Mouse (Mus musculus) granulocyte monocyte progenitor cell, adult 5-6 weeks (primary cell): Measurements from ENCODE around the gene Hjurp. TPM values are rescaled to one million over a fixed set of nuclear protein-coding genes. Genes with fewer than 3 reads are reported as not detected.

Experiments
- ATAC-seq: replicated peaks from 2 replicates; pipeline ENCODE4 v1.8.0; 2016; ENCODE audit warnings: mild to moderate bottlenecking, moderate TSS enrichment, inconsistent platforms; ENCODE audit not compliant: poor library complexity, severe bottlenecking
- total RNA-seq, 2 experiments: library from RNA; stranded (forward) in 1 of 2; stranded (reverse) in 1 of 2; fragments of 200-712, 200-1000 nt in 1 of 2; fragments of >200 nt in 1 of 2; fragmentation: Nextera tagmentation in 1 of 2; gene quantifications; 2 replicates each; pipeline ENCODE4 v1.2.3; 2014 to 2017

The Hjurp gene
- total RNA-seq, 2 experiments from 2014 or later, result 136 to 142 TPM

DNA sequence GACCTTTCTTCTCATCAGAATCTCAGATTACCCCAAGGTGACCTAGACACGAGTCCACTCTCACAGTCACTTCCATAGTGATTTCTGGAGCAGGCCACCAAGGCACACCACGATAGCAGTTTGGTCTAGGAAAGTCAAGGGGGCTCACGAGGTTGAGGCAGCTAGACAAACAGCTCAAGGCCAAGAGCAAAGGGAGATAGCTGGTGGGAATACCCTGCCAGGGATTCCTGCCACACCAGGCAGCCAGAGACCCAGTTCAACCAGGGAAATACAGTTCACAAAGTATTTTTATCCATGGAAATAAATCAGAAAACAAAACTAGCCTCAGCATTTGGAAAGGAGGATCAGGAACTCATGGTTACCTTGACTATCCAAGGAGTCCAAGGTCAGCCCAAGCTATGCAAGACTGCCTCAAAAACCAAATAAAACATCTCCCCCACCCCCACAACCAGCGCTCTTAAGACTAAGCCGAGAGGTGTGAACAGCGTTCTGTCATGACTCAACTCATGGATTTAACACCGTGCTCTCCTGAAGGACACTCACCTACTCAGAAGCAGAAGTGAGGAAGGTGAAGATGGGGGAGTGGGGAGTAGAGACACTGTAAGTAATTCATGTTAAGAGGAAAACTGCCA is 13.1 kb downstream of the Hjurp start:
- ATAC-seq, result no peak

DNA sequence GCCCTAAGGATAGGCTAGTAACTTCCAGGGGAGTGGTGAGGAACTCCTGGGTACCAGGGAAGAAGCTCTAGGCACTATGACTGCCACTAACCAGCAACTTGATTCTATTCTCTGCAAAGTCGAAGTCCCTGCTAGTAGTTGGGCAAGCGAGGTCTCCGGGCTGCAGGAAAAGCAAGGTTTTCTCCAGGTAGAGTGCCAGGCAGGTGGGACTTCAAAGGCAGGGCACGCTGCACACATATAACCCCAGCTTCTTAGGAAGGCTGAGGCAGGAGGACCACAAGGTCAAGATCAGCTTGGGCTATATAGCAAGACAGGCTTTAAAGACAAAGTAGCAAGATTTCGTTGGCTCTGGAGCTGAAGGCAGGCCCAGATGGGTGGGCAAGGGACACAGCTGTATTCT is 13.7 kb downstream of the Hjurp start:
- ATAC-seq, result no peak

DNA sequence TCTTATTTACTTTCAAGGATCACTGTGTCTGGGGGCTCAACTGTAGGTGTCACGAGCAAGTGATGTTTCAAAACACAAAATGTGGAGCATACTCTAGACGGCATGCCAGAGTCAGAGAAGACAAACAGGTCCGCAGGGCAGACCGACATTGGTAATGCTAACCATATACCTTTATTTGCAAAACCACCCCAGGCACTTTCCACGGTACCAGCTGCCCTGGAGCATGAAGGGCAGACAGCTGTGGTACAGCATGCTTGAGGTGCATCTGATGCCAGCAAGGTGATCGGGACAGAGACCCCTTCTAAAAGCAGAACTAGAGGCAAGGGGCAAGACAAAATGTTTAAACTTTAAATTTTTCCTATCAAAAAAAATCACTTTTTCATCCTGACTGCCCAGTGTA is 14.5 kb downstream of the Hjurp start:
- no peak for ATAC-seq

DNA sequence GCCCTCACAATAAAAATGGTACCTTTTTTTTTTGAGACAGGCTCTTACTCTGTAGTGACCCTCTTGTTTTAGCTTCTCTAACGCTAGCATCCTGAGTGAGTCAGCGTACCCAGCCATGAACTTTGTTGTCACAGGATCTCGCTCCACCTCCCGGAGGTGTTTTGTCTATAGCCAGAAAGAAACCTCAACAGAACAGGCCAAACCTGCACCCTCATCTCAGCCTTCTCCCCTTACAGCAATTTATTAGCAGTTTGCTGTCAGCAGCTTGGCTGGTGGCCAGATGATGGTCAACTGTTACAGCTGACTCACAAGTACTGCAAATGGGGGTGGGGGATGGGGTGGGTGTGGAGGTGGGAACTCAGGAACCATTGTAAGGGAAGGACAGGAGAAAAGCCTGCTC is 15.2 kb downstream of the Hjurp start:
- ATAC-seq, result no peak

DNA sequence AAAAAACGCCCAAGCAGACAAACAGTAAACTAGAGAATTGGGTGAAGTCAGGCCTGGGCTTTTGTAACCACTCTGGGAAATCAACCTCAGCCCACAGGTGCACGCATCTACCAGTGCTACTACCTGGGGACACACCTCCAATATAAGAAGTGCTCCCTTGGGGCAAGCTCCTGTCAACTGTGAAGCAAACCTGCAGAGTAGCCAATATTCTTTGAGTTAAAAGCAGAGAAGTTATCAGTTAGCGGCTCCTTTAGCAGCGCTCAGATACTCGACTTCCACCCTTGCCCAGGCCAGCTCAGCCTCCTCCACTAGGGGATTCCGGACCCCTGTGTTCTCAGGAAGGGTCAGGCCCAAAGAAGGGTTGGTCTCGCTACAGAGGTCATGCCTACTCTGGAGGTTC is 15.7 kb downstream of the Hjurp start:
- ATAC-seq, result no peak

DNA sequence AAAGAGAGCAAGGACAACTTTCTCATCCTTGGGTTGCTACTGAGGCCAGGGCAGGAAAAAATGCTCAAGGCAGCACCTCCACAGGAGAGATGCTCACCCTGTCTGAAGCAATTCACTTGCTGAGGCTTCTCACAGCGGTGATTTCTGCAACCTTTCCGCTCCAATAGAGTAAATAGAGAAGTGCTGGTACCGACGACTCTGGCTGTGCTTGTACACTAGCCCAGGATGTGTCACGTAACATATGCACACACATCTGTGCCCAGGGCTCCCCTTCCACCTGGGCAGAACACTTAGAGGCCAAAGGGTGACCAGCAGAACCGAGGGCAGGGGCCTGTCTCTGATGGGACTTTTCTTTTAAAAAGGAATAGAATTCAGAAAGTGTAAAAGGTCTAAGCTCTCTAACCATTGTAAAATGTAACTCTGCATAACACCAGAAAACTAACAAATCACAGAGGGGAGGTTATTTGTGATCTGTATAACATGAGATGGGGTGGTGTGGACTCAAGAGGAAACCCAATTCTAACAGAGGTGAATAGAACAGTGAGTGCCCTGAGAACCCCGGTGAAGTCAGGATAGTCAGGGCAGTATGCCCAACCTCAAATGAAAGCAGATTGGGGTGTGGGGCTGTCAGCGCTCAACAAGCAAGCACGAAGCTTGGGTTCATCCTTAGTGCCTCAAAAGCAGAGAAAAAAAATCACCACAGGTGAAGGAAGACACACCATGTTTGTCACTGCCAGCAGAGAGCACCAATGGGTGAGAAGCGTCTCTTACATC is 16.6 kb downstream of the Hjurp start:
- peak; percentile 34 for ATAC-seq

DNA sequence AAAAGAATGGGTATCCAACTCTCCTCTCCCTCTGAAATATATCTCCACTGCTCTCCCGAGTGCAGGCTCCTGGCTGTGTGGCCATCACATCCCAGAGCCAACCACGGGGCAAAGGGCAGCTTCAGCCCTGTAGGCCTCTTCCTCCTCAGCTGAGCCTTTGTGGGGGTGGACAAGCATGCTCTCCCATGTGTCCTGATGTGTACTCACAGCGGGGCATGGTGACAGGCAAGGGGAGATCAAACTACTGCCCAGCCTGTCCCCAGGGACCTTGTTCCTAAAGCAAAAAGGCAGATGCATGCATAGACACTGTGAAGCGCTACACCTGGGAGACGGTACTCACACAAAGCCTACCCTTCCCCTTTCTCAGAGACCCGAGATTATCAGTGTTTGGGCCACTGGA is 17.3 kb downstream of the Hjurp start:
- peak; percentile 1 for ATAC-seq

DNA sequence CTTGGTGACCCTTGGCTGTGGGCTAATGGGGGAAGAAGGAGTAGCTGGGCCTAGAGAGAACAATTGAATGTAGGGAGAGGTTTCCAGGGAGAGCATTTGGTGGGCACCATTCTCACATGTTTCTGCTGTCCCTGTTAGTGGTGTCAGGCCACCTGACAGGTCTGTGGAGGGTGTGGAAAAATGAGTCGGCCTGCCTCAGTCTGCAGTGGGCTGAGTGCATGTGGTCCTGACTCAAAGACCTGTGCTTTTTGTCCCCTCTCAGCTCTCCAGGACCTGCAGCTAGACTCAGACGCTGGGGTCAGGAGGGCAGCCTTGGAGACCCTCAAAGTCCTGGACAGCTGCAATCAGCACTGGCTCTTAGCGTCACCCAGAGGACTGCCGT is 17.8 kb downstream of the Hjurp start:
- no peak for ATAC-seq

DNA sequence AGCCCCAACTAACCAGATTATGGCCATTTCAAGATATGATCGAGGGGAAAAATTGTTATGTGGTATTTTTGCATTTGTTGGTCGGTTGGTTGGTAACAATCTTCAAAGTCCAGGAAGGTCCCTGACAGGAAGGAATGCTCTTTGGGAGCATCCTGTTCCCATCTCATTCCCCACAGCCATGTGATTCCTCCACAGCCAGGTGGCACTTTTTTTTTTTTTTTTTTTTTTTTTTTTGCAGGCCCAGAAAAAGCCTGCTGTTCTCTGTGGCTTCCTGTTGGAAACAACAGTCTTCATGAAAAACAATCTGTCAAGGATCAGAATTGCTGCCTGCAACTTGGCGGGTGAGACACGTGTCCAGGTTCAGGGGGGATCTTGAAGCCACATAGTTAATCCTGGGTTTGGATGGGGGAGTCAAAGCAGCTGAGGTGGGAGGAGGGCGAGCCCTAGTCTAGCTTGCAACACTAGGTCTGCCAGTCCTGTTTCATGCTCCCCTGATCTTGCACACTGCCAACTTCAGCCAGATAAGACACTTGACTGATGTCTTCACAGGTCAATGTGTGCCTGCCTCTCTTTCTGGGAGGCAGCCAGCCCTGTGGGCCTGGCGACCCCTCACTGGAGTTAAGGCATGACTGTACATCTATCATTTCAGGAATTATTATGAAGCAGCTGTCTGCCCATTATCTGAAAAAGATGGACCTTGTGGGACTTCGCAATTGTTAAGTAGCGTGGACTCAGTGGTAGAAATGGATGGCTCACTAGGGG is 18.4 kb downstream of the Hjurp start:
- peak; percentile 6; the same call in 1 of the 2 replicates for ATAC-seq

DNA sequence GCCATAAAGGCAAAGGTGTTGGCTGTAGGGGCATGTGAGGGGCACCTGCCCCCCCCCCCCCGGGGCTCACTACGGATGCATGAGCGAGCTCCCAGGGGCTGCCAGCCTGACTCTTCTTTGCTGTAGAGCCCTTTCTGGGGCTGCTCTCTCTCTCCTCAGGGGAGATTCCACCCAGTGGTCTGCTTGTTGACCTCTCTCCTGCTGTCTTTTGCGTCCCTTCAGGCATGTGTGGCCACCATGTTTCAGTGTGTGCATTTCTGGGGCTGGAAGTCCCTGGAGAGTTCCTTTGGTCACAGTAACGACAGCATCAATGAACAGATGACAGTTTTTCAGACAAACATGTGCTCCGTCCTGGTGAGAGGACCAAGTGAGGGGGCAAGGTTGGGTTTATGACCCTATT is 19.1 kb downstream of the Hjurp start:
- no peak for ATAC-seq

DNA sequence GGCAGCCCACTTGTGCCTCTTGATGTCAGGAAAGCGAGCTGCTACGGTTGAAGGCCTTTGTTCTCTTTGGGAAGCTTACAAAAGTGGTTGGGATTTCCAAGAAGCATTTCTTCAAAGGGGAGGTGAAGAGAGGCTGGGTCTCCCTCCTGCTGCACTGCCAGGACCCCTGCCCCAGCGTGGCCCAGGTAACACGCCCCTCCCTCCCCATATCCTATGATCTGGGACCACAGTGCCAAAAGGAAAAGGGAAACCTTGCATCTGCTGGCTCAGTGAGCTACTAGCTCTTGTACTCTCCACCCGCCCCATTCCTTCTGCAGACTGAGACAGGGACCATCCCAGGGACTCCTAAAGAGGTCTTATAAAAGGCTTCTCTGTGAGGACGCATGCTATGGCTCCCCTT is 19.8 kb downstream of the Hjurp start:
- no peak for ATAC-seq

DNA sequence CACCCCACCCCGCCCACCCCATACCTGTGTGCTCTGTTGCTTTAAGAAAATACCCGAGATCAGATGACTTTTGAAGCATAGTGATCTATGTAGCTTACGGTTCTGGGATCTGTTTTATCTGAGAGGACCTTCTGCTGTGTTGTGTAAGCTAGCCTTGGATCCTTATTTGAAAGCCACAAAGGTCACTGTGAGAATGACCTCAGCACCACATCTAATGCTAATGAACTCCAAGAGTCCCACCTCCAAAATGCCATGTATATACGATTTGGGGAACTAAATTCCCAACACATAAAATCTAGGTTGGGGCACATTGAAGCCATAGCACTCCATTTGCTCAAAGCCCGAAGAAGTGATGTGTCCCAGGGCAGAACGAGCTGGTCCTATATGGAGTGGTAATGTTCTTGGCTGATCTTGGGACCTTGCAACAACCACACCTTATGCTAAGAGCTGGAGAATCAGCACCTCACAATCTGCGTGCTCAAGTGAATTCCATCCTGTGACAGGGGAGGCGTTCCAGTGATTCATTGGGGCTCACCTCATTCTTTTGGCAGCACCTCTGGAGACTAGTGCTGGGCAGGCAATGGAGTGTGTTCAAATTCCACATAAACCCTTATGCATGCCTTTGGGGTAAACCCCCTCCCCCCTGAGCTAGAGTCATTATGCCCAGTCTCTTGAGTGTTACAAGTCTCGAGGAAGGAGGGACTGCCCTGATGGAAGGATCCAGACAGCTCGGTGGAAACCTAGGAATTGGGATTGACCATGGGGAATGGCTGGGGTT is 20.4 kb downstream of the Hjurp start:
- ATAC-seq, result no peak

DNA sequence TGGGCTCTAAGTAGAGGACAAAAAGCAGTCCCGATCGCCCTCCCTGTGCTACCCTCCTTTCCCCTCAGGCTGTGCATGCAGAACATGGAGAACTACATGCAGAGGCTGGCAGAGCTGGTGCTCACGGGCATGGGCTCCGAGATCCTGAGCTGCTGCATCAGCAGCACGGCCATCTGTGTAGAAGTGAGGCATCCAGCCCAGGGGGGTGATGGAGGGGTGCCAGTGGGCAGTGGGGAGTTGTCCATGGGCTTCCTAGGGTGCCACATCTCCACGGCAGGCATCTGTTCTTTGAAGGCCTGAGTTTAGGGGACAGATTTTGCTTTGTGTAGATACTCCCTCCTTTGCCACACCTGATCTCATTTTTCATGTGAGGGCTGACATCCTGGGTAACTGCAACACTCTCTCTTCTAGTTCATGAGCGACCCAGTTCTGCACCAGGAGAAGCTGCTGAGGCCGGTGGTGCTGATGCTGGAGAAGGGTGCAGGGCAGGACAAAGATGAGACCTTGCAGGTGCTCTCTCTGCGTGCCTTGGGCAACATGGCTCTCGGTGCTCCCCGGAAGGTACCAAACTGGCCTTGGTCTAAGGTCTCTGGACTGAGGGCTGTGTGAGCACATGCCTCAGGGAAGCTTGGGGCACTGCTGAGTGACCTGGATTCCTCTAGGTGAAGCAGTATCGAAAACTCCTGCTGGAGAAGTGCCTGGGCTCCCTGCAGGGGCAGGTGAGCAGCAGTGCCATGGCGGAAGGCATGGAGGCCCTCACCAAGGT is 21.3 kb downstream of the Hjurp start:
- no peak for ATAC-seq

DNA sequence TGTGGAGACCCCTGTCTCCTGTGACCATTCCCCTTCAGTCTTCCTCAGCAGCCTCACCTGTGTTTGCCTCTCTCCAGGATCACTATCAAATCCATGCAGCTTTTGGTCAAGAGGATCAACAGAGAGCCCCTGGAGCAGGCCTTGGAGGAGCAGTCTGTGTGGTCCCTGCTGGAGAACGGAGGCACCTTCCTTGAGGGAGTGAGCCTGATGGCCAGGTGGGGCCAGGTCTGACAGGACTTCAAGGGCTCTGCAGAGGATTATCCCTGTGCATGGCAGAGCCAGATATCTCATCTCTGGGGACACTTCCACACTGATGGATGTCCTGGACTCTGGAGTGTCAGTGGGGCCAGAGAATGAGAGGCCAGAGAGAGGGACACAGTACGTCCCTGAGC is 22.0 kb downstream of the Hjurp start:
- ATAC-seq, result no peak

DNA sequence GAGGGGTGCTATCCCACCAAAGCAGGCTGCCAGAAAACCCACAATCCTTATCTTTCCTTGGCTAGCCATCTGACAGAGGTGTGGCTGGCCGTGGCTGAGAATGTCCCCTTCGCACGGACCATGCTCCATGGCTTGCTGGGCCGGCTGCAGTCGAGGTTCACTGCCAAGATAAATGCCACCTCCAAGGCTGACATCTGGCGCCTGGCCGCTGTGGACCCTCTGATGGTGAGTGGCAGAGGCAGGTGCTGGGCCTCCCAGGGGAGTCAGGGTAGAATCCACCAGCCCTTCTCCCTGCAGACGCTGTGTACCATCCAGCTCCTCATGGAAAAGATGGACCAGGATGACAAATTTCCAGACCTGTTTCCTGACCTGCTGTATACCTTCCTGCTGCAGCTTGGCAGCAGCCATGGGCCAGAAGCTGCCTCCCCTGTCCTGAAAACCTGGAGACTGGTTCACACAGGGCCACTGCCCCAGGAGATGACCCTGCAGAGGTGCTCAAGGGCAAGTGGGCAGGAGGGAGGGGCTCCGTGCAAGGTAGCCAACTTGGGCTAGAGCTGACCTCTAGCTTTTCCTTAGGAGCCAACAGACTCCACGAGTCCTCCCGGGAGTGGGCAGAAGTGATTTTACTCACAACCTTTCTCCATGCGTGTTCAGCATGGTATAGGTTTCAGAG is 22.5 kb downstream of the Hjurp start:
- no peak for ATAC-seq

DNA sequence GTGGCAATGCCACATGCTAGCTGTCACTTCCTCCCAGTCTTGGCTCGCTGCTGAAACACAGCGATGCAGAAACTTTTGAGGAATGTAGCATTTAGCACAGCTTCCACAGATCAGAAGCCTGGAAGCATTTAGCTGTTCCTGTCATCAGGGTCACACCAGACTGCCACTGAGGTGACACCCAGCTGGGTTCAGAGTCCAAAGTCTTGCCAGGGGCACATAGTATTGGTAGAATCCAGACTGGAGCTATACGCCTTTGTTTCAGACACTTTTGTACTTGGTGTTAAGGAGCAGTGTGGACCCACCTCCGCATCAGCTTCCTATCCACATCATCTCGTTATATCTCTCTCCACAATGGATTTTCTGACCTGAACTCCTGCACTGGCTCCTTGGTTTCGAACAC is 23.9 kb downstream of the Hjurp start:
- no peak for ATAC-seq

DNA sequence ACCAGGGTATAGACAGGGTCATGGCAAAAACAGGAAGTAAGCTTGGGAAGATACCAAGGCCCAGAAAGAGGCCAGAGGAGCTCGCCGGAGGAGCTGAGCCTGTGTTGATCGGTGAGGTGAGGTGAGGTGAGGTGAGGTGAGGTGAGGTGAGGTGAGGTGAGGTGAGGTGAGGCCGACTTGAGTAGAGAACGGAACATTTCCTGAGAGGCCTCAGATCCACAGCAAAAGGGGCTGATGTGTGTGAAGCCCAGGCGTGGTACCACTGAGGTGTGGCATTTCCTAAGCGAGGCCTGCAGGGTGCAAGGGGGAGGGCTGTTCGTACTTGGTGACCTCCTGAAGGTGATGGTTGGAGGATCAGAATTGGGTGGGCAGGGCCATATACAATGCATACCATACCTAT is 24.3 kb downstream of the Hjurp start:
- ATAC-seq, result peak; percentile 11

DNA sequence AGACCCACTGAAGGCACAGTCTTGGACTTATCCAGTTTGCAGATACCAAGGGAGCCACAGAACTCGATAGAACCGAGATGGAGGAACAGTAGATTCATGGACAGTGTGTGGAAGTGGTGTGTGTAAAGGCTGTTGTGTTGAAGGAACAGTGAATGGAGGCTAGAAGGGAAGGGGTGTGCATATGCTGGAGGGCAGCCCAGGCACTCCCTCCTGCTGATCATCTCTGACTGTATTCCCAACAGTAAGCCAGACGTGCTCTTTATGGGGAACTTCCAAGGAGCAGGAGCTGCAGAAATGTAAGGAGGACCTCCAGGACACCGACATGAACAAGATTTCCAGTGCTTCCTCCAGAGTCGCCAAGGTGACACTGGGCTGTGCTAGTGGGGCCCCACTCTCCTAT is 27.4 kb downstream of the Hjurp start:
- no peak for ATAC-seq

DNA sequence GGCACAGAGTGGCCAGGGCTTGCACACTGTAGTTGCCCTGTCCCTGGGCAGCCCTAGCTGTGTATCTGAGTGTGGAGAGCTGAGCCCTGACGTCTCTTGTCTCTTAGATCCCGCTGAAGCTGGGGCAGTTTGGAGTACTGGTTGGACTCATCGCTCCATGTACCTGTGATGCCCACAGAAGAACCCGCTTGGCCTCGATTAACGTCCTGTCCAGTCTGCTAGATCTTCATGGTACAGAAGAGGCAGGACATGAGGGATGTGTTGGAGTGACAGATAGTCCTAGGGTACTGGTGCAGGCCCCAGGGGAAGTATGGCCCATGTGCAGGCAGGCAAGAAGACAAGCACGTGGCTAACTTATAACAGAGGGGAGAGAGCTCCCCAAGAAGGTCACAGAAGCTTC is 27.8 kb downstream of the Hjurp start:
- no peak for ATAC-seq

DNA sequence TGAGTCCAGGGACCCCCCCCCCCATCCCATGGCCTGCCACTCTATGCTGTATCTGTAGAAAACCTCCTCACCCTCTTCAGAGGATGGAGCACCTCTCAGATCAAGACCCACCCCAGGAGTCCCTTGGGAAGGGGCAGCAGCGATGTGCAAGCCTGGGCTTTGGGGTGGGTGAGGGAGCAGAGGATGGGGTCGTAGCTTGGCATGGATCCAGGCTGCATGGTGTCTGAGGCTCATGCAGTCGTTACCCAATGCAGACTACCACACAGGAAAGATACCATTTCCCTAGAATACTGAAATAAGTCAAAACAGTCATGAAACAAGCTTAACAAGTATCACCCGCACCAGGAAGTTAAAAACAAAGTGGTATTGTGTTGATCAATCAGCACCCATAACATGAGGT is 28.8 kb downstream of the Hjurp start:
- ATAC-seq, result peak; percentile 21
